Mouse (Mus musculus) frontal cortex, postnatal 14 days (tissue): ENCODE results near the gene Dlgap1.

Experiments
- DNase-seq, 2 experiments: peaks; one replicate each; pipeline ENCODE4 v3.0.0; 2022; ENCODE audit warnings: low spot score in 2 of 2

Gene Dlgap1

DNA sequence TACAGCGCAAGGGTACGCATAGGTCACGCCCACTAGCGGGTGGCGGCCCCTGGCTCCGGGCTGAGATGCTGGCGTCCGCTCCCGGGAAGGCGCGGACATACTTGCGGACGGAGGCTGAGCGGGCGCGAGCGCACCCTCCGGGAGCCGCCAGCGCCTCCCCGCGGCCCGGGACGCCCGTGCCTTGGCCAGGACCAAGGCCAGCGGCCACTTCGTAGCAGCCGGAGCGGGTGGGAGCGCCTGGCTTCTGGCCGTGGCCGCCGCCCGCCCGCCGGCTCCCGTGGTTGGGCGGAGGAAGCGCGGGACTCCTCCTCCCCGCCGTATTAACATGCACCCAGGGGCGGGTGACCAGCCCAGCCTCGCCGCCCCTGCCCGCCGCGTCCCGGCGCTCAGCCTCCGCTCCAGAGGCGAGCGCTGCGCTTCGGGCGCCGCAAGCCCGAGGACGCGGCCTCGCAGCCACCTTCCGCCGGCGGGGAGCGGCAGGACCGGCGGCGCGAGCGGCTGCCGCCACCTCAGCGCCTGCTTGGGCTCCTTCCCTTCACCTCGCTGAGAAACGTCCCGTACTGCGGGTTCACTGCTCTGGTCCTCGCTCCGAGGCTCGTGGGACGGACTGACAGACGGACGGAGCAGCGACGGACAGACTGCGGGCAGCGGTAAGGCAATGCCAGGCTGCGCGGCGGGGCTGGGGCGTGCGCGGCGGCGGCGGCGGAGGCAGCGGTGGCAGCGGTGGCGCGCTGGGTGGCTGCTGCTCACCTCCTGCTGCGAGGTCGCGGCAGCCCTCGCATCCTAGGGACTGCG is at the start of gene Dlgap1:
Gene Dlgap1, plus strand, starts transcription at position 53 of the 795 bp plus-strand sequence.
- peak; percentile 54 to 70 for DNase-seq

DNA sequence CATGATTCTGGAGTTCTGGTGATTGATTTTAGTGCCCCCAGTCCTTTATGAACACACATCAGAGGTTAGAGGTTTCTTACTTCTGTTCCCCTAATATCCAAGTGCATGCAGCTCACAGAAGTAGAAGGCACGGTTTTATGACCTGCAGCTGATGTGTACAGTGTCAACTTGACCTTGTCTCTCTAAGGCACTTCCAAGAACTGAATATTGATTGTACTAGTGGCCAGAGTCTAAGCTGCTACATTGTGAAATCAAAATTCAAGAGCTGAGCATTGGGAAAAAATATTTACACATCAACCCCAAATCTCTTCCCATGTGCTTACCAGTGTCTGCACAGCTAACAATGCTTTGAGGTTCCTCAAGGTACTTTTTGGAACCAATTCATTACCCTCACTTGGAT is 13.9 kb upstream of the Dlgap1 start:
- no peak for DNase-seq

DNA sequence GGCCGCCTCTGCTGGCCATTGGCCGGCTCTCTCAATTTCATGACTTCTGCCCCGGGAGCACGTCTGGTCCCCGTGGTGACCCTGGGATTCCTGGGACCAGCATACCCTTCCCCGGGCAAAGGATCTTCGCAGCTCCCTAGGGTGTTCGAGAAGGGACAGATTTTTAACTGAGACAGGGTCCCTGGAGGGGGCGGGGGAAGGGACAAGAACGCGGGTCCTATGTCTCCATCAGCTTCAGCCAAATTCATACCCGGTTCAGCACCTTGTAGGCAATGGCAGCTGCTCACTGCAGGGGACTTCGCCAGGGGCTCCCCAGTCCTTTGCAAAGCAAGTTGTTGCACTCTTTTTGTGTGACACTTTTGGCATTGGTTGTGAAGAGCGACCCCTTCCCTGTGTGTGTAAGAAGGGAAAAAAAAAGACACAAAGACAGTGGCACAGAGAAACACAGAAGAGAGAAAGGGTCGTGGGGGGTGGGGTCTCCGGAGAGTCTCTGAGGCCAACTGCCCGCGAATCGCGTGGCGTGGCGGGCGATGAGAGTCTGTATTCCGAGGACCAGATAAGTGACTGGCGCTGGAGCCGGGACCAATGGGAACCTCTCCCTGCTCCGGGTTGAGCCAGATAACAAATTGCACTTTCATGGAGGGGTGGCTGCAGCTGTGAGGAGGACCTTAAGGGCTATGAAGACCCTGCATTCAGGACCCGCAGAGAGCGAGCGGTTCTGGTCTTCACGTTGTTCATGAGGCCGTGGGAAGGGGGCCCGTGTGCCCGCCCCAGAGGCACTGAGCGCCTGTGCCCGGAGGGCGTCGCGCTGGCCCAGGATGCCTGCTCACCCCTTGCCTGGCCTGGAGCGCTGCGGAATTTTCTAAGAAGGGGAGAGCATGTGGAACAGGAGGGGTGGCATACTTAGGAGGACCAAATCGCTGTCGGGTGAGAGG is 1.2 kb downstream of the Dlgap1 start:
- DNase-seq, result peak; percentile 30 to 44

DNA sequence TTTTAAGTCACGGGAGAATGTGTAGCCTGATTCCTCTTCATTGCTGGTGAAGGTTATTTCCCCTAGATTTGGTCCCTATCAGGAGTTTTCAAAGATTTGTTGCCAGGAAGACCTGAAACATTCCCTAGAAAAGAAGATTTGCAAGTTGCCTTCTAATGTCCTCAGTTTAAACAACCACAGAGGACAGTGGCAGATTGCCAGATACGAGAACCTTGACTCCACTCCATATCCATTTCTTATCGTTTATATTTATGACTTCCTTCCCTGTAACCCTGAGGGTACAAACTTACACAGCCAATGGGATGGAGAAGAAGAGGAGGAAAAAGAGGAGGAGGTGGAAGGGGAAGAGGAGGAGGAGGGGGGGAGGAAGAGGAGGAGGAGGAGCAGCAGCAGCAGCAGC is 4.2 kb downstream of the Dlgap1 start:
- DNase-seq, result no peak

DNA sequence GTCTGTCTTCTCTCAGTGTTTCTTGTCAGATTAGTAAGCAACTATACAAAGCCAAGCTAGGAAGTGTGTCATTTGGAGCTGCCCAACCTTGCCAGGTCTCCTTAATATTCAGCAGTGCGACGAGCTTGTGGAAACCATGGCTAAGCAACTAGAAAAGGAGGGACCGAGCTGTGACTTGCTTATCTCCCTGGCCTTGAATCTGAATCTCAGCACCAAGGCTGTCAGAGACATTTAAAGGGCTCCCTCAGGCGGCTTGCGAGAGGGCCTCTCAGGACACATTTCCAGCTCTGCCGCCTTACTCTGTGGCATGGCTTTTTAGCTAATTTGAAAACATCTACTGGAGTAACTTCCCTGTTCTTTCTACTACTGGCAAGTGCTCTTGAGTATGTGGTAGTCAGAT is 5.1 kb downstream of the Dlgap1 start:
- DNase-seq, result no peak

DNA sequence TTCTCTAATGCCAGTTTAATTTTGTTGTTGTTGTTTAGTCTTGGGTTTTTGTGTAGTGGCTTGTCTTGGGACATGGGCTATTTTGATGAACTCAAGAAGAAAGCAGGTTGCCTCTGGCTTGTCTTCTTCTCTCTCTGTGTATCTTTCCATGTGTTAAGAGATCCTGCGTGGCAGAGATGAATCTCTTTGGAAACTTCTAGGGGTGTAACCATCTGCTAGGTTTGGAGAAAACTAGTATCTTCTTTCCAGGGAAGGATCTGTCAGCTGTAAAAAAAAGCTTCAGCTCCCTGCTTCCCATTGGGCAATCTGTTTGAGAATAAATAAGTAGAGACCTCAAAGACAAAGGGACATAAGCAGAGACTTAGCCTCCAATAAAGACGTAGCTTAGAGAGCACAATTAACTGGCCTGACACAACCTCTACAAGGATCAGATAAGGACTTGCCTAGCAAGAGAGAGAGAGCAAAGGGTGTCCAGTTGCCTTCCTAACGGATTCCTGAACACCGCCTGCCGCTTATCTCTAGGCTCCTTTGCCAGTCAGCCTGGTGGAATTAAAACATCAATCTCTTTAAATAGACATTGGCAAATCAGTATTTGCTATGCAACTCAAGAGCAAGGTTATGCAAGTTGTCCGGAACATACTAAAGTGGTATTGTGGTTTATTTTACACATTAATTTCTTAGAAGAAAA is 13.5 kb downstream of the Dlgap1 start:
- no peak for DNase-seq

DNA sequence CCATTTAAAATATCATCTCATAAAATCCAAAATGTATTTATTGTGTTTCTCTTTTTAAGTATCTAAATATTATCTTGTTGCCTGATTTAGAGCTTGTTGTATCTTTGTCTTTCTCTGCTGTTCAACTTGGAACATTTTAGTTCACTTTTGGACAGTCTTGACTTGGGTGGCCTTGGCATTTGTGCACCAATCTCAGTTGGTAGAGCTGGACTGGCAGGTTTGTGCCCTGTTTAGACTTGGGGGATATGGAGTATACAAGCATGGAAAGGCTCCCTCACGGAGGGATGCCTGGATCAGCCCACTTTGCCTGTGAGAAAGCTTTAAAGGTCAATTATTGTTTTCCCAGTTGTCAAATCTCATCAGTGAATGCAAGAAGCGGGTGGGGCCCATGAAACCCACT is 27.5 kb downstream of the Dlgap1 start:
- no peak for DNase-seq

DNA sequence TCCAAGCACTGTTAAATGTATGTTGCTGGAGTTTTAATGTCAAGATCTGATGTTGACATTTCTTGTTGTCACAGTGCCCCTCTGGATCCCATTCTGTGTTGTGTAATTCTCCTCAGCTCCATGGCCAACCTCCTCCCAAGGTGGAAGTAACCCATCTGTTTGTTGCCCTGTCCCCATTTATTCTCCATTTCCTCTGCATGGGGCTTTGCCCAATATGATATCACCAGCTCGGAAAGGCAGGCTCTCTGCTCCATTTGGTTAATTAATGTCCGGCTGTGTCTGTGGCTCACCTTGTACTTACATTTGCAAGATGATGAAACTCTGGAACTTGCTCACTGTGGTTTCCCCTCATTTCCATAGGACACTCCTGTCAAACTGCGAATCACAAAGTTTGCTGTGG is 33.2 kb downstream of the Dlgap1 start:
- no peak for DNase-seq

DNA sequence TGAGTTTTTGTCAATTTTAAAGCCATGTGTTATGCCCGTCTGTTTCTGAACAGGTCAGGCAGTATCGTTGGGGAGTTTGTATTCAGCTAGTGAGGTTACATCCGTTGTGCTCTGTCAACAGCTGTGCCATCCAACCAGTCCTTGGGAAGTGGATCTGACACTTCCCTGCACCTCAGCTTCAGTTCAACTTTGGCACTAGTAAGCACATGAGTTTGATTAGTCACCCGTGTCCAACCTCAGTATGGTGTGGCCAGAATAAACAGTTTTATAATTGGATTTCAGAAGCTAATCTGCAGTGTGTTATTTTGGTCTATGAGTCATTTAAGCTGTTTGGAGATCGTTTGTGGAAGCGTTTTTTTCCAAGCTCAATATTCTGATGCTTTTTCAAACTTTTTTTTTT is 35.8 kb downstream of the Dlgap1 start:
- no peak for DNase-seq

DNA sequence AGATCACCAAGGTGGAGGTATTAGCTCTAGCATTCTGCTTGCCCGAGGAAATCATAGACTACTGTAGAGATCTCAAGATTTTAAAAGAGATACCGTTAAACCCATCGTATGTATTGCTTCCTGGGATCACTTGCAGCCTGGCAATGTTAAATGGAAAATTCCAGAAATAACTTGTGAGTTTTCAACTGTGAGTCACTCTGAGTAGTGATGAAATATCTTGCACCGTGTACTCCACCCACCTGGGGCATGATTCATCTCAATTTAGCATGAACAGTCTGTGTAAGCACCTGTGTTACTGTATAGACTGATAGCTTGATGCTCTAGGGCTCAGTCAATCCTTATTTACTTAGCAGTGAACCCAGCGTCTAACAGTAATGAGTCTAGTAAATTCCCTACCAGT is 38.7 kb downstream of the Dlgap1 start:
- no peak for DNase-seq

DNA sequence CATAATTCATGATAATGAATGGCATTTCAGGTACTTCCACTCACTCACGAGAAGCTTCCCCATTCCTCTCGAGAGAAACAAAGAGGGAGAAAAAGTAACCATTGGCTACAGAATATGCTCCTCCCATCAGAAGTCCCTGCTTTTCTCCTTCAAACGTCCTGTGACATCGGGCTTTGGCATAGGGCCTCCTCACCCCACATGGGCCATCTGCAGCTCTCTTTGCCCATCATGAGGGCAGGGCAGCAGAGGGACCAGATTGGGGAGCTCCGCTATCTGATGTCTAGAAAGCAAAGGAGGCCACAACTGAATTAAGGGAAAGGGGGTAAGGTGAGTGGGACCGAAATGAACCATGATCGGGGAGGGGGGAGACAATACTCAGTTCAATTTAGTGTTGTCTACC is 47.6 kb downstream of the Dlgap1 start:
- DNase-seq, result no peak

DNA sequence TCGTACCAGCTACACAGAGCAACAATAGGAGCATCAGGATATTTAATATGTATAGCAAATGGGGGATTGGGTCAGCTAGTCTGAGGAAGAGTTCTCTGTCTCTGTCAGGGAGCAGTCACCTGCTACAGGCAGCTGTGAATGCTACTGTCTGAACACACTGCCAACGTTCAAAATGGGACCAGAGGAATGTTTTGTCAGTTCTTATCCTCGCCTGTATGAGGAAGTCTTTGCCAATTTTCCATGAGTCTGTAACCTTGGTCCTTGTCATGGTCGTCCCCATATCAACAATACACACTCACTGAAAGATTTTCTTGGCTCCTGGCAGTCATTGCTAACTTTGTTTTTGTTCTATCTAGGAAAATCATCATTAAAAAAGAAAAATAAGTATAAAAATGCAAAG is 51.5 kb downstream of the Dlgap1 start:
- DNase-seq, result no peak

DNA sequence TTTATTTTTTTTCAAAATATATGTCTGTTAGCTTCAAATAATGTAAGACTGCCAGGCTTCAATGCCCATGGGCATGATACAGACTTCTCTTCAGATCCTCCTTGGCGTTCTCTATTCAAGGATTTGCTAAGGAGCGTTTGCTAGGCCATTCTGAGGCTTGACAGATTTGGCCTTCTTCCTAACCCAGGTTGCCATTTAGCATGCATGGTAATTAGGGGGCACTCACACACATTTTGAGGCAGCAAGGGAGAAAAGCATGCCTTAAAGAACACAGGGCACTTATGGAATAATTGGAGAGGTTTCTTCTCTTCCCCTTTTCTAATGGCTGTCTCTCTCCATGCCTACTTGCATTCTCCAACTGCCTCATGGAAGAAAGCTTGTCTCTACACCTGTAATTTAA is 53.7 kb downstream of the Dlgap1 start:
- DNase-seq, result no peak

DNA sequence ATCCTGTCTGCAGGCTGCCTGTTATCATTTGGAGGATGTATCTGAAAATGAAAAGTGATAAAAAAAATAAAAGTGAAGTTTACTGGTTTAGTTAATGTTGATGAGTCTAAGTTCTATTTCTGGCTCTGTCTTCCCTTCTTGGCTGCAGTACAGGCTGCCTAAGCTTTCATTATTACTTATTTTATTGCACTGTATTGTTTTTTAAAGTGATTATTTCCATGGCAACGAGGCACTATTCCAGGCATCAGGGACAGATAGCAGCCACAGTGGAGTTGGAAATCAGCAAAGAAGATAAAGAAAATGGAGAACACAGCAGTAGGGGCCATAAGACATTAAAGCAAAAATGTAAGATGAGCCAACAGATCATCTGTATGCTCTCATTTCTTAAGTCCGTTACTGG is 66.0 kb downstream of the Dlgap1 start:
- DNase-seq, result no peak

DNA sequence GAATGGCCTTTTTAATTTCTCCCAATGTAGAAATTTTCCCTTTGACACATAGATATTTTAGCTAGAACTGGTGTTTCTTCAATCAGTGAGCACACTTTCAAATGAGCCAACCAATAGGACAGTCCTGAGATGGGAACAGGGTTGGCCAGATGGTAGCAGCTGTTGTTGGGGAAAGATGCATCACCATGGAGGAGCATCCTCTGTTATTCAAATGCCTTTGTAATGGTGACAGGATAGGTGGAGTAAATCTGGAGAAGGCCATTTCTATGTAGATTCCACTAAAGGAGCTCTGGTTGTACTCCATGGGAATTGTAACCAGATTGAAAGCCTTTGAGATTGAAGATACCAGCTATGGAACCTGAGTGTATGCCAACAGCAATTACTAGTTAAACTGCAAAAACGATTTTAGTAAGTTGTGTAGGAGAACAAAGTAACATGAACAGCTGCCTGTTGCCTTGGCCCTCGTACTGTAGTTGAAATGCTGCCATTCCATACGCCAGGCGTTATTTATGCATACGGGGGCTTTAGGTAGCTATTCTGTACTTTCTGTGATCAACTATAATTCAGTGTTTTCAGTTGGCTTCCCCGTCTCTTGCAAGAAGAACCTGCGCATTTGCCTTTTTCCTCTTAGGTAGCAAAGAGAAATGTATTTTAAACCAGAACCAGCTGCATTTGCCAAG is 72.0 kb downstream of the Dlgap1 start:
- DNase-seq, result no peak

DNA sequence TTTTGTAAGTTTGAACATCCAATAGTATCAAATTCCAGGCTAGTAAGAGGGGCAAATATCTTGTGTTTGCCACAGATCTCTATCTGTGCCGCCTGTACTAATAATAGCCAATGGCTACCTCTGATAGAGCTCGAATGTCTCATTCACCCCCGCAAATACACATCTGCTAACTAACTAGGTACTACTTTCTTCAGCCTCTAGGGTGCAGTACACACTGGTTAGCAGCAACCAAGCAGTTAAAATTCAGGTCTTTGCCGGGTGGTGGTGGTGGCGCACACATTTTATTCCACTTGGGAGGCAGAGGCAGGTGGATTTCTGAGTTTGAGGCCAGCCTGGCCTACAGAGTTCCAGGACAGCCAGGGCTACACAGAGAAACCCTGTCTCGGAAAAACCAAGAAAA is 99.4 kb downstream of the Dlgap1 start:
- no peak for DNase-seq

DNA sequence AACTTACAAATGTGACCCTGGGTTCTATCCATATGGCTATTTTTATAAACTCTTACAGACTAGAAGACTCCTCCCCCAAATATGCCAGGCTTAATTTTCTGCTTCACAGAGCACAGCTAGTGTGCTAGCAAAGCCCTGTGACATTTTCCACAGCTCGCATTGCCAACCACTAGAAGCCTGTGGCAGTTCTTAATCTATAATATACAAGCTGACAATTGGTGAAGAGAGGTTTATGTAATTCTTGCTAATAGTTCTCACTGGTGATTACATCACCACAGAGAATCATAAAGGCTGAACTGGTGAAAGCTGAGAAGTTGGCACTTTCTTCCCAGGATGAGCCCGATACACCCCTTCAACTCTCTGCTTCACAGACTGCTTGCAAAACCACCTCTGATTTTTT is 103.2 kb downstream of the Dlgap1 start:
- DNase-seq, result no peak

DNA sequence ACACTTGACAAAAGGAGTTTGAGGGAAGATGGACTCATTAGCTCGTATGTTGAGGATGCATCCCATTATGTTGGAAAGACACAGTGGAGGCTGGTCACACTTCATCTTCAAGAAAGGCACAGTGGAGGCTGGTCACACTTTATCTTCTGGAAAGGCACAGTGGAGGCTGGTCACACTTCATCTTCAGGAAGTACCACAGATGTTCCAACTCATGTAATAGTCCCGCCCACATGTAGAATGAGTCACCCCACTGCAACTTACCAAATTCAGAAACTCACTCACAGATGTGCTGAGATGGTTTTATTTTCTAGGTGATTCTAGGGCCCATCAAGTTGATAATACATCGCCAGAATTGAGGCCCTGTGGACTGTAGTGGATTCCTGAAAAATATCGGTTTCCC is 119.3 kb downstream of the Dlgap1 start:
- DNase-seq, result no peak

DNA sequence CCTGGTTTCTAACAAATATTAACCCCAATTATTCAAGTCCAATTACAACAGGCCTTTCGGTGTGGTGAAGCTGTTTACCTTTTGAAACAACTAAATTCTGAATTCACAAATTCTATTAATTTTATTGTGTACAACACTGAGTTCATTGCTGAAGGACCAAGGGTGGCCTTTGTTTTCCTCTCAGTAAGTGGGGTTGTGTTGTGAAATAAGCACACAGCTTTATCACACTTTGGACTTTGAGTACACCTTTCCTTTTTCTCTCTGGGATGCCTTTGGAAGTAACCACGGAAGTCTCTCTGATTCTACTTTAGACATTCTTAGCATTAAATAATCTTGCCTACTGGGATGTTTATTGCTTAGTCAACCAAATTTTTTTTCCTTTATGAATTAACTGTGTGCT is 121.9 kb downstream of the Dlgap1 start:
- DNase-seq, result no peak

DNA sequence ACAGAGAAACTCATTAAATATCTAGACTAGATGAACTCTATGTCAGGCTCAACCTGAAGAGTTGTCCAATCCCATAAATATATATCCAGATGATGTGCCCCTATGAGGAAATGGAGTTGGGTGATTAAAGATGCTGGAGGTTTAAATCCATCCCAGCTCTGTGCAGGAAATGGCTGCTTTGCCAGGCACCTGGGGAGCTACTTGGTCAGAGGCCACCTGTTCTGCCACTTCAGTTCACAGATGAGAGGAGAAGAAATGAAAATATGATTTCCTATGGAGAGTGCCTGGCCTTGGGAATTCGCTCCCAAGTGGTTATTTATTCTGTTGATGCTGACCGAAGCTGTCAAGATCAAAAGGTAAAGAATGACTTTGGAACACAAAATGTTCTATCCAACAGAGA is 160.3 kb downstream of the Dlgap1 start:
- no peak for DNase-seq

DNA sequence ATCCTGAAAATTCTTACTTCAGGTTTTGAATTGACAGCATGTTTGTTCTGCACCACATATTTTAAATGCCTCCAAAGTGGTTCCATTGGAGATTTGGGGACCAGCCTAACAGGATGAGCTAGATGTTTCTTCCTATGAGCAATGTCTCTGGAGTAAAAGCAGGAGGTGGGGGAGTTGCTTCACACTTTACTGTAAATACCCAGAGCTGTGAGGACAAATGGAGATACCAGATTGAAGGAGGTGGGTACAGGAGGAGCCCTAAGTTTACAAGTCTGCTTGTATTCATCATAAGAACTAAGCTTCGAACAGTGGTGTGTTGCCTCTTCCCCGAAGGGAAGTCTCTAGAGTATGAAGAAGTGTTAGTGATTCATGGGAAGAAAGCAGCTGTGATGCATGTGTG is 201.0 kb downstream of the Dlgap1 start:
- no peak for DNase-seq

DNA sequence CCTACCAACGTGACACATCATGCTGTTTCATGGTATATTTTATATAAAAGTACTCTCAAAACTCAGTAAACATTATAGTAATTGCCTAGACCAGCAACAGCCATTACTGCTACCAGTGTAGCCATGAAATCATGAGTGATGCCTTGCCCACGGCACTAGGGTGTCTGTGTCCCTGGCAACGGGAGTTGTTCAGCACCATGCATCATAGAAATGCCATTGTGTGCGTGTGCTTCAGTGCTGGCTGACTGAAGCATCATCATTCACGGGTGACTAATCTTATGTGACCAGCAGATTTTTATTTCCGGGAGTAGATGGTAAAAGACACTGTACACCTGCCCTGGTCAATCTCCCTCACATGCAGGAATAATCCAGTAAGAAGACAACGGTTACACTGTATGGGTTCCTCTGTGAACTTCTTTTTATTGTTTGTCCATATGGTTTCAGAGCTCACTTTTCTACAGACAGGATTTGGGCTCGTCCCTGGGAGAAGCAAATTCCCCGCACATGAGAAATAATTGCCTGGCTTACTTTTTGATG is 203.7 kb downstream of the Dlgap1 start:
- no peak for DNase-seq
